Mouse (Mus musculus) thymus, adult 2 months (tissue): Measurements from ENCODE around the gene 7530416G11Rik. TPM values are rescaled to one million over a fixed set of nuclear protein-coding genes. Genes with fewer than 3 reads are reported as not detected.

ENCODE experiments used
- DNase-seq: peaks from one replicate; pipeline ENCODE4 v3.0.0; 2021
- H3K27ac ChIP-seq: fragments of 200-500 bp; 2 replicates; pipeline ENCODE4 v1.5.1; 2012; ENCODE audit warnings: low read length, control low read depth; ENCODE audit not compliant: control insufficient read depth, insufficient read depth
- H3K27me3 ChIP-seq: fragments of 200-500 bp; 2 replicates; pipeline ENCODE4 v1.6.1; 2012; ENCODE audit warnings: mild to moderate bottlenecking, low read length, moderate library complexity, mixed read lengths; ENCODE audit not compliant: control insufficient read depth, insufficient read depth
- H3K36me3 ChIP-seq: fragments of 200-500 bp; 2 replicates; pipeline ENCODE4 v1.6.1; 2012; ENCODE audit warnings: mild to moderate bottlenecking, low read length, moderate library complexity; ENCODE audit not compliant: control insufficient read depth, insufficient read depth
- H3K4me1 ChIP-seq: fragments of 200-500 bp; replicated peaks from 2 replicates; pipeline ENCODE4 v1.6.1; 2012; ENCODE audit warnings: low read length; ENCODE audit not compliant: control insufficient read depth, insufficient read depth
- H3K4me3 ChIP-seq: fragments of 200-500 bp; 2 replicates; pipeline ENCODE4 v1.5.1; 2012; ENCODE audit warnings: mild to moderate bottlenecking, low read length, control low read depth, moderate library complexity; ENCODE audit not compliant: control insufficient read depth, insufficient read depth
- CTCF ChIP-seq: fragments of 200-500 bp; IDR thresholded peaks from 2 replicates; pipeline ENCODE4 v1.5.1; 2012; ENCODE audit warnings: mild to moderate bottlenecking, control low read depth, low read length, moderate library complexity, borderline replicate concordance; ENCODE audit not compliant: control insufficient read depth, poor library complexity, insufficient read depth; ENCODE audit errors: extremely low read depth
- POLR2A ChIP-seq: fragments of 200-500 bp; IDR thresholded peaks from 2 replicates; pipeline ENCODE4 v1.6.1; 2012; ENCODE audit warnings: mild to moderate bottlenecking, low read length, control low read depth, moderate library complexity; ENCODE audit not compliant: control insufficient read depth, poor library complexity, insufficient read depth; ENCODE audit errors: extremely low read depth
- WGBS: fragments of 180-500 bp; shearing (Covaris S2); methylation state at CpG from one replicate; pipeline ENCODE4 v1.1.7; 2018; 5-methylcytosine and 5-hydroxymethylcytosine counted together
- polyA plus RNA-seq: library from polyadenylated mRNA; depleted of rRNA; stranded (reverse); fragments of >200 nt; gene quantifications from 2 replicates; pipeline ENCODE4 v1.2.3, GENCODE M21; 2012

The 7530416G11Rik gene
- polyA plus RNA-seq, 1 experiment: not detected

DNA sequence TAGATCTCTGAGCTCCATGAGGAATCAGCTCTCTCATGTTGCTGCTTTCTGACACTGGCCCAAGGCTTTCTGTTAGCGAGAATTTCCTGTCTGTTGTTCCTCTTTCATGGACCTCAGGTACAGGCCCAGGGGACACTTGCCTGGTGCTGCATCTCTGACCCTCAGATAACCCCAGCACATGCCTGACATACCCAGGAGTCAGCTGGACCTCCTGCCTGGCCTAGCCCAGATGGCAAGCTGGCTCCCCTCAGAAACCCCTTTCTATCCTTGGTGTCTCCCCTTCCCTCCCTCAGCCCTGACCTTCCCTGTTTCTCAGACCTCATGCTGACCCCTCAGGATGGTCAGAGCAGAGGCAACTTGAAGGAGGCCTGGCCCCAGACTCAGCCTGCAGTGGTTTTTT lies 3.7 kb upstream of the 7530416G11Rik start:
- DNase-seq: no peak
- Histone ChIP-seq H3K4me3 (no peak overlapping the region), H3K36me3 (no peaks in the 10 kb centered on the region), H3K4me1 (no peaks in the 10 kb centered on the region), H3K27ac (no peak overlapping the region), H3K27me3 (no peaks in the 10 kb centered on the region)
- TF ChIP-seq POLR2A: no peak
- no peak for TF ChIP-seq CTCF
- WGBS: 33% methylated on average over 1 of the region's 1 CpGs

GRCm38 (mm10) chr15:85505118-85505925 lies 2.3 kb upstream of the 7530416G11Rik start:
- Histone ChIP-seq H3K27ac (no peak overlapping the region), H3K36me3 (no peaks in the 10 kb centered on the region), H3K4me1 (no peaks in the 10 kb centered on the region), H3K27me3 (no peaks in the 10 kb centered on the region), H3K4me3 (no peak overlapping the region)
- WGBS: 82% methylated on average over 14 of the region's 14 CpGs
- DNase-seq: no peak
- TF ChIP-seq CTCF (no peak), POLR2A (no peak)

- 91% methylated on average over 10 of the region's 10 CpGs for WGBS
- H3K27me3 ChIP-seq: no peaks in the 10 kb centered on the region
- no peaks in the 10 kb centered on the region for H3K36me3 ChIP-seq
- no peak overlapping the region for H3K27ac ChIP-seq
- DNase-seq: no peak
- H3K4me3 ChIP-seq: no peak overlapping the region
- TF ChIP-seq CTCF: no peak
- no peaks in the 10 kb centered on the region for H3K4me1 ChIP-seq
Measured at GRCm38 (mm10) chr15:85500267-85500666, 2.8 kb downstream of the 7530416G11Rik start.

- Histone ChIP-seq H3K4me3 (no peak overlapping the region), H3K4me1 (no peaks in the 10 kb centered on the region), H3K27ac (no peak overlapping the region), H3K27me3 (no peaks in the 10 kb centered on the region), H3K36me3 (no peaks in the 10 kb centered on the region)
- TF ChIP-seq CTCF: no peak
- TF ChIP-seq POLR2A: no peak
- 81% methylated on average over 10 of the region's 10 CpGs for WGBS
- no peak for DNase-seq
Measured at GRCm38 (mm10) chr15:85497981-85498475, 5.0 kb downstream of the 7530416G11Rik start.

DNA sequence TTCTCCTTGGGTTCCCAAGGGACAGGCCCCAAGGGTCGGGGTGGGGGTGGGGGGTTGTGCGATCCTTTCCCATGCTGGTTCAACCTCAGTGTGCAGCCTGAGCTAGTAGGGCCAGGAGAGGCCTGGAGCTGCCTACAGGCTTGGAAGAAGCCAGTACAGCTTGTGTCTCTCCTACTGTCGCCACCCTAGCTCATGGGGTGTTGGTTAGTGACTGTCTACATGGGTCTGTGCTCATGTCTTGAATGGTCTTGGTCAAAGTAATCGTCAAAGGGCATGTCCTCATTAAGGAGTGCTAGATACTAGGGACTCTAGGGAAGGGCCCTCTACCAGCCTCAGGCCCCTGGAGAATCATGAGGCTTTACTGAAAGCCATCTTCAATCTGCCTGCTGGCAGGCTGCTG lies 5.5 kb downstream of the 7530416G11Rik start:
- WGBS: 88% methylated on average over 4 of the region's 4 CpGs
- TF ChIP-seq CTCF (no peak), POLR2A (no peak)
- no peaks in the 10 kb centered on the region for H3K36me3 ChIP-seq

DNA sequence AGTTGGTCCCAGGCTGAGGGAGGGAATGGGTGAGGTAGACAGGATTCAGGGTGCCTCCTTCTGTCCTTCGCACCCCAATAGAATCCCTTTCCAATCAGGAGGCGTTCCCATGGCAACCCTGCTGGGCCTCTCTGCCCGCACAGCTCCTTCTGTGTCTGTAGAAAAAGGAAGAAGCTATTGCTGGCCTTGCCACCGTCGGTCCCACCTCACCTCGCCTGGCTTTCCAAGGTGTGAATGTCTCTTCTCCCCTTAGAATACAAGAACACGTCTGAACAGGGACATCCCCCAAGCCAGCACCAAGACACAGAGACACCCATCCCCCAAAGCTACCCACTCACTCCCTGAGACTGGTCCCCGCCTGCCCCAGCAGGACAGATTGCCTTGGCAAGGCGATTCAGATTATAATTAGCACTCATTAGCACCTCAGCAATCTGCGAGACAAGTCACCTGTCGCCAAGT lies 8.8 kb downstream of the 7530416G11Rik start:
- DNase-seq: no peak
- TF ChIP-seq POLR2A (no peak), CTCF (no peak)
- Histone ChIP-seq H3K4me1 (no peaks in the 10 kb centered on the region), H3K36me3 (no peaks in the 10 kb centered on the region), H3K27ac (no peak overlapping the region), H3K4me3 (no peak overlapping the region), H3K27me3 (no peaks in the 10 kb centered on the region)
- 24% methylated on average over 11 of the region's 11 CpGs for WGBS

More for the DNA sequence above, 5.5 kb downstream of the 7530416G11Rik start:
- H3K27me3 ChIP-seq: no peaks in the 10 kb centered on the region
- H3K27ac ChIP-seq: no peak overlapping the region
- DNase-seq: no peak
- H3K4me1 ChIP-seq: no peaks in the 10 kb centered on the region
- no peak overlapping the region for H3K4me3 ChIP-seq

DNA sequence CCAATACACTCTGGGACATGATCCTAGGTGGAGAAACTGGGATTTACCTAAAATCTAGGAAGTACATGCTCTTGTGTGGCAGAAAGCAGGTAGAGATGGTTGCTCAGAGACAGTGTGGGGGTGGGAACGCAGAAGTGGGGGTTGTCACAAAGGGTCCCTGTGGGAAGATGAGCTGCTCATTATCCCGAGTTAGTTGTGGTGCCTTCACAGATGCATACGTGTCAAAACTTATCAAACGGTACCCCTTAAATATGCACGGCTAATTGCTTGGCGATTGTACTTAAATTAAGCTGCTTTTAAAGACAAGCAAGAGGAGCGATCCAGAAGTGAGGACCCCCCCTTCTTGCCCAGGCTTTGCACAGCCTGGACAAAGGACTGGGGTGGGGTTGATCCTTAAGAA lies 13.3 kb downstream of the 7530416G11Rik start:
- H3K27me3 ChIP-seq: no peaks in the 10 kb centered on the region
- no peaks in the 10 kb centered on the region for H3K4me1 ChIP-seq
- no peak for DNase-seq
- TF ChIP-seq CTCF (no peak), POLR2A (no peak)
- H3K27ac ChIP-seq: no peak overlapping the region
- no peak overlapping the region for H3K4me3 ChIP-seq
- 87% methylated on average over 7 of the region's 7 CpGs for WGBS
- H3K36me3 ChIP-seq: no peaks in the 10 kb centered on the region
